19 mouse cellular contexts compared by ENCODE assay signal in the genomic region with DNA sequence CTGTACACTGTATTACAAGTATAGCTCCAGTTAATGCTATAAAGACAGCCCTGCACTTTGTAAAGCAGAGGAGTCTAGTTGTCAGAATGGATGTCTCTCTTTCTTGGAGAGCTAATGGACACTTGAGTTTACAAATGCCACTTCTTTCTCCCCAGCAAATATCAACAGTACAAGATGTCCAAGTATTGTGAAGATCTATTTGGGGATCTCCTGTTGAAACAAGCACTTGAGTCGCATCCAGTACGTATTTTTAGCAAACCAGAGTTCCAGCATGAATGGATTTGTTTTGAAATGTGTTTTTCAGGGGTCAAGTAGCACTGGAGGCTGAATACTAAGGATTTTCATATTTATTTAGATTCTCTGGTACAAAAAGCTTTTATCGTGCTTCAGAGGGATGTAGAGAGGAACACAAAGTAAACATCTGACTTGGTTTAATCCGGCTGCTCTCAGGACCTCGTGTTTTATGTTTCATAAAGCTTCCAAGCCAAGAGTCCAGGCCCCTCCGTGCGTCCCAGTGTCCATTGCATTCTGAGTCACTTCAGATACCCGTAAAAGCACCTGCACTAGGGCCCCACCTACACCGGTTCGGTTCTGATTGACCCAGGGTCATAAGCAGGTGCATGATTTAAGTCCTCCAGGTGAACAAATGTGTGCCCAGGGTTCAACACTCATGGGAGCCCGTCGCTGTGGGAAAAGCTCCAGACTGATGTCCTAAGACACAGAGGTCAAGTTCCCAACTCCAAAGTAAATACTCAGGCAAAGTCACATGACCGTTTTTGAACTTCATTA.
A peak's percentile ranks its signal among the peaks of the same experiment; 100 is the strongest.
DNase-seq lines count a peak whose midpoint lies in the region; ATAC-seq and TF ChIP-seq lines count a peak whose summit lies in the region.
"Had no signal": no experiment of that assay in that cellular context is flagged by ENCODE, and none has a peak within 500 bp of the region (broad histone marks: within the 10 kb centered on the region; RNA-seq: fewer than 3 reads in every experiment).

No protein-coding gene starts in this region.

- H3K27me3 ChIP-seq in heart, adult 2 months (ENCODE audit: control insufficient read depth, insufficient read depth, low read length), result no peaks in the 10 kb centered on the region
- H3K27me3 ChIP-seq in liver, embryonic 16.5 days (ENCODE audit: control insufficient read depth, insufficient read depth, low read depth, low read length), result no peaks in the 10 kb centered on the region
- no peaks in the 10 kb centered on the region for H3K27me3 ChIP-seq in liver, embryonic 11.5 days (replicated peaks; ENCODE audit: control insufficient read depth, insufficient read depth, low read length)
- H3K27me3 ChIP-seq in stomach, embryonic 16.5 days (ENCODE audit: control insufficient read depth, insufficient read depth, low read length), result no peaks in the 10 kb centered on the region
- H3K27me3 ChIP-seq: embryonic facial prominence, embryonic 13.5 days had no signal

- H3K27ac ChIP-seq in heart, adult 2 months, result peak overlapping the region; percentile 37
- H3K27ac ChIP-seq in liver, embryonic 16.5 days (ENCODE audit: low read length), result no peak overlapping the region
- H3K27ac ChIP-seq in liver, embryonic 11.5 days (ENCODE audit: low read depth, low read length), result no peak overlapping the region
- H3K27ac ChIP-seq in stomach, embryonic 16.5 days (ENCODE audit: low read length), result no peak overlapping the region
- H3K27ac ChIP-seq: embryonic facial prominence, embryonic 13.5 days; heart, embryonic 10.5 days; hindbrain, postnatal 0 days; liver, embryonic 14.5 days had no signal

- no peak for TF ChIP-seq EP300 in heart, adult 2 months (IDR thresholded peaks at IDR 0.05; ENCODE audit: insufficient read depth, low read depth, low read length)

- H3K9ac ChIP-seq in heart, adult 2 months (ENCODE audit: low read depth, low read length), result no peak overlapping the region
- H3K9ac ChIP-seq in liver, embryonic 16.5 days (ENCODE audit: low read depth, low read length), result no peak overlapping the region
- H3K9ac ChIP-seq in liver, embryonic 11.5 days (ENCODE audit: low read depth, low read length), result no peak overlapping the region
- H3K9ac ChIP-seq in stomach, embryonic 16.5 days (ENCODE audit: low read length), result no peak overlapping the region
- H3K9ac ChIP-seq: embryonic facial prominence, embryonic 13.5 days; liver, embryonic 14.5 days had no signal

- no peak for TF ChIP-seq POLR2A in heart, adult 2 months (IDR thresholded peaks at IDR 0.05; ENCODE audit: insufficient read depth, low read depth, low read length)
- no peak for TF ChIP-seq POLR2A in lung, adult 2 months (IDR thresholded peaks at IDR 0.05; ENCODE audit: borderline replicate concordance, extremely low read depth, low read depth, low read length)

- no peaks in the 10 kb centered on the region; the same call in 1 of the 2 replicates for H3K36me3 ChIP-seq in heart, adult 2 months (ENCODE audit: control insufficient read depth, insufficient read depth, low read length)
- no peaks in the 10 kb centered on the region for H3K36me3 ChIP-seq in liver, embryonic 16.5 days (ENCODE audit: control insufficient read depth, insufficient read depth)
- H3K36me3 ChIP-seq in liver, embryonic 11.5 days (ENCODE audit: control insufficient read depth, insufficient read depth, low read length), result no peaks in the 10 kb centered on the region
- H3K36me3 ChIP-seq in stomach, embryonic 16.5 days (ENCODE audit: control insufficient read depth, insufficient read depth, low read length), result no peaks in the 10 kb centered on the region

- H3K4me1 ChIP-seq in heart, adult 2 months (ENCODE audit: control insufficient read depth, insufficient read depth, low read length), result no peaks in the 10 kb centered on the region
- no peaks in the 10 kb centered on the region for H3K4me1 ChIP-seq in liver, embryonic 16.5 days (ENCODE audit: control insufficient read depth, low read depth, low read length)
- no peaks in the 10 kb centered on the region for H3K4me1 ChIP-seq in liver, embryonic 11.5 days (replicated peaks; ENCODE audit: control insufficient read depth, insufficient read depth, low read length)
- H3K4me1 ChIP-seq in lung, adult 2 months (ENCODE audit: control insufficient read depth, insufficient read depth, low read length), result peaks cover 23% of the 10 kb centered on the region
- H3K4me1 ChIP-seq in stomach, embryonic 16.5 days (ENCODE audit: control insufficient read depth, insufficient read depth, low read length), result 0 out of 2 replicates have a peak, but pooled peaks cover 6% of the 10 kb centered on the region

- WGBS in heart, adult 2 months, result 75% methylated on average over 13 of the region's 13 CpGs
- WGBS in liver, embryonic 16.5 days (ENCODE audit: insufficient replicate concordance), result 64% methylated on average over 13 of the region's 13 CpGs
- WGBS in liver, embryonic 11.5 days, result 81% methylated on average over 13 of the region's 13 CpGs
- 38% methylated on average over 13 of the region's 13 CpGs for WGBS in lung, adult 2 months
- WGBS in stomach, embryonic 16.5 days, result 32% methylated on average over 13 of the region's 13 CpGs

- H3K9me3 ChIP-seq in liver, embryonic 16.5 days (replicated peaks; ENCODE audit: control insufficient read depth, low read length), result no peaks in the 10 kb centered on the region
- no peaks in the 10 kb centered on the region for H3K9me3 ChIP-seq in liver, embryonic 11.5 days (ENCODE audit: control insufficient read depth, low read length)
- no peaks in the 10 kb centered on the region for H3K9me3 ChIP-seq in stomach, embryonic 16.5 days (replicated peaks; ENCODE audit: control insufficient read depth, low read length)
- H3K9me3 ChIP-seq: embryonic facial prominence, embryonic 13.5 days; heart, embryonic 10.5 days had no signal

- no peak overlapping the region for H3K4me3 ChIP-seq in heart, adult 2 months
- no peak overlapping the region for H3K4me3 ChIP-seq in liver, embryonic 16.5 days (ENCODE audit: low read depth, low read length)
- no peak overlapping the region for H3K4me3 ChIP-seq in liver, embryonic 11.5 days (ENCODE audit: low read depth, low read length)
- H3K4me3 ChIP-seq in lung, adult 2 months (replicated peaks; ENCODE audit: extremely low read depth, low read depth, low read length), result no peak overlapping the region
- H3K4me3 ChIP-seq in stomach, embryonic 16.5 days (replicated peaks; ENCODE audit: low read length), result no peak overlapping the region
- H3K4me3 ChIP-seq: embryonic facial prominence, embryonic 13.5 days; heart, embryonic 10.5 days had no signal

- intact Hi-C loops in heart, adult 2 months (cut with DNase I), result no loop called here
- intact Hi-C loops in heart, postnatal 25 days (cut with DNase I), result loop anchor here (10.0 kb wide), 1 partner anchor 520 kb away; no protein-coding TSS in a partner anchor

- no peak for TF ChIP-seq CTCF in heart, adult 2 months (IDR thresholded peaks at IDR 0.05)
- no peak for TF ChIP-seq CTCF in lung, adult 2 months (IDR thresholded peaks at IDR 0.05; ENCODE audit: insufficient read depth, low read length)

- no peak for DNase-seq in heart, adult 2 months
- DNase-seq in heart, postnatal 25 days (ENCODE audit: low spot score), result no peak
- no peak for DNase-seq in liver, embryonic 11.5 days (ENCODE audit: low spot score)
- DNase-seq in lung, adult 2 months, result peak; percentile 8
- DNase-seq in right cerebral cortex, postnatal 10 days (ENCODE audit: low spot score in 2 of 2), result no peak
- no peak for DNase-seq in B cell, adult 2 months
- DNase-seq: adrenal gland, postnatal 10 days; cerebellum, postnatal 36 days; gastrocnemius, postnatal 10 days; heart, postnatal 14 days; left cerebral cortex, postnatal 4 days had no signal

- no peaks in the 10 kb centered on the region for H3K79me2 ChIP-seq in heart, adult 2 months (replicated peaks; ENCODE audit: control insufficient read depth, insufficient read depth, low read length)

- H3K4me2 ChIP-seq in liver, embryonic 16.5 days (ENCODE audit: low read depth, low read length), result no peak overlapping the region
- H3K4me2 ChIP-seq in liver, embryonic 11.5 days, result no peak overlapping the region
- no peak overlapping the region for H3K4me2 ChIP-seq in stomach, embryonic 16.5 days (ENCODE audit: low read depth, low read length)
- H3K4me2 ChIP-seq: embryonic facial prominence, embryonic 13.5 days had no signal

- ATAC-seq in liver, embryonic 16.5 days (ENCODE audit: low read depth), result 0 out of 2 replicates have a peak, but pooled peaks have one; percentile 3
- no peak for ATAC-seq in liver, embryonic 11.5 days (replicated peaks; ENCODE audit: low FRiP score)
- ATAC-seq in stomach, embryonic 16.5 days (ENCODE audit: insufficient read depth, low FRiP score), result peak; percentile 57; the same call in 1 of the 2 replicates
- ATAC-seq: forebrain, embryonic 16.5 days; hindbrain, postnatal 0 days; midbrain, embryonic 16.5 days had no signal
